Mouse (Mus musculus): ENCODE data around the gene Polr2g.
A peak's percentile ranks its signal among the peaks of the same experiment; 100 is the strongest.

Polr2g gene

DNA sequence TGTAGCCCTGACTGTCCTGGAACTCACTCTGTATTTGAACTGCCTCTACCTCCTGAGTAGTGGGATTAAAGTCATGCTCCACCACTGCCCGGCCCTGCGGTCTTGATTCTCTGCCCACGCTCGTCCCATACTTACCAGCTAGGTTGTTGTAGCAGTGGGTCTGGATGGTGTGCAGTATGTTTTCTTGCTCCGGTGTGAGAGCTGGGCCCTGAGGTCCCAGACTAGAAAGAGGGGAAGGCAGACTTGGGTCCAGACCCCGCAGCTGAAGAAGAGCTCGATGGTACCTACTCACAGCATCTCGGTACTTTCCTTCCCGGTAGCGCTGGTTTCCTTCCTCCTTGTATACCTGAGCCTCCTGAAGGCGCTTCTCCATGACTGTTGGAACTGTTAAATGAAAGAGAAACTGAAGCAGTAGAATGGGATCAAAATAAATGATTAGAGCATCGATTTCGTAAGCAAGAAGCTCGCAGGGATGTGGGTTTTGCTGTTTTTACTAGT is 20.0 kb upstream of the Polr2g start:
- no peak for DNase-seq (ENCODE audit: low spot score)

DNA sequence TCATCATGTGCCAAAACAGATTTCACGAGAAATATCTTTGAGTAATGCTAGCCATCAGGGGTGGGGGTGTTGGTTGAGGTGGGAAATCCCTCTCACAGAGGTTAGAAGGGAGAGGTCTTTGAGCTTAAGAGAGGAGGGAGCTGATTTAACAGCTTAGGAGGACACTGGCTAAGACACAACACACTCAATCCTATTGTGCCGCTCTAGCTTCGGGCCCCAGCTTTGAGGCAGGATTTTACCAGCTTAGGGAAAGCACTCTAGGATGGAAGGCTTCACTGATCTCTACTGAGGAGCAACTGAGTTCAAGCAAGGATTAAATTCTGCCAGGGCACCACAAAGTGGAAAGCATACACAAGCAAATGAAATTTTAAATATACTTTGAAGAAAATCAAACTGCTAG is 18.6 kb upstream of the Polr2g start:
- DNase-seq (ENCODE audit: low spot score), result no peak

DNA sequence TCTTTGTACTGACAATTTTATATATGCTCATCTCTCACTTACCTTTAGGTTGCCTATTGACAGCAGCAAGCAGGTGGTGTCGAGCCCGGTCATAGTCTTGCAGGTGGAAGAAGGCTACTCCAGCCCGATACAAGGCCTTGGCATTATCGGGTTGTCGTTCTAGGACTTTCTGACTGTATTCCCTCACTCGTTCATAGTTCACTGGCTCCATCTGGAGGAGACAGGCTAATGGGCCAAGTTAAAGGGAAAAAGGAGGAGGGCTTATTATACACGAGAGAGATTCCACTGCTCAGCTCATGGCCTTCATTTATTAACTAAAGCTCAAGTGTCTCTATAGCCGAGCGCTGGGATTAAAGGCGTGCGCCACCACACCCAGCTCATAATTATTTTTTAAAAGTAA is 17.4 kb upstream of the Polr2g start:
- no peak for DNase-seq (ENCODE audit: low spot score)

DNA sequence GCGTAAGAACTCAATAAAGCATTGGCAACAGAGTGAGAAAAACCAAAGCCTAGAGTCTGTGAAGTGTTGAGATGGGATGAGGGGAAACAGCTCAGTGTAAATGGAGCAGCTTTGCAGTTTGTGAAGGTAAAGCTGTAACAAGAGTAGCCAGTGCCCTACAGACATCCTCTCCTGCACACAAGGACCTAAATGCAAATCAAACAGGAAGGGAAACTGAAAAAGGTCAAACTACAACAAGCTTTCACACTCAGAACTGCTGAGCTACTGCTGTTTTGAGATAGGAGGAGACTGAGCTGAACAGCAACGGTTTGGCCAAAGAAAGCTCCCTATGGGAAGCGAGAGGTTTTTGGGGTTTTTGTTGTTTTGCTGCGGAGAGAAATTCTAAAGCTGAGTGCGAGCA is 8.4 kb upstream of the Polr2g start:
- no peak for DNase-seq (ENCODE audit: low spot score)

DNA sequence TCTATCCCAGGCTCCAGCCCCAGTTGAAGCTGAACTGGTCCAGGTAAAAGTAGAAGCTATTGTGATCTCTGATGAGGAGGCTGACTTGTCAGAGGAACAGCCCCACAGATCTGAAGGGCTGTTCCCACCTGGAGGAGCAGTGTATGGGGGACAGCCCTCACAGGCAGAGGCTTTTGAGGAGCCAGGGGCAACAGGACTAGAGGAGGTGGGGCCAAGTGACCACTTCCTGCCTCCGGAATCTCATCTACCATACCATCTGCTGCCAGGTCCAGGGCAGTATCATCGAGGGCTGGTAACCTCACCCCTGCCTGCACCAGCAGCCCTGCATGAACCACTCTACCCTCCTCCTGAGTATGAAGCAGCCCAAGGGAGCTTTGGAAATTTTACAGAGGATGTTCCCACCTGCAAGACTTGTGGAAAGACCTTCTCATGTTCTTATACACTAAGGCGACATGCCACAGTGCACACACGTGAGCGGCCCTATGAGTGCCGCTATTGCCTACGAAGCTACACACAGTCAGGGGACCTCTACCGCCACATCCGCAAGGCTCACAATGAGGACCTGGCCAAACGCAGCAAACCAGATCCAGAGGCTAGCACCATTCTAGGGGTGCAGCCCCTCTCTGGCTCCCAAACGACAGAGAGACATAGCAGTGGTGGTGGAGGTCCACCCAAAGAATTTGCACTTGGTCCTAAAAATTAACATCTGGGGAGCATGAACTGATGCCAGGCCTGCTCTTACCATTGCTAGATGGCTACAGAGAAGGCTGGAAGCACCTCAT is 5.7 kb upstream of the Polr2g start:
- no peak for DNase-seq (ENCODE audit: low spot score)

DNA sequence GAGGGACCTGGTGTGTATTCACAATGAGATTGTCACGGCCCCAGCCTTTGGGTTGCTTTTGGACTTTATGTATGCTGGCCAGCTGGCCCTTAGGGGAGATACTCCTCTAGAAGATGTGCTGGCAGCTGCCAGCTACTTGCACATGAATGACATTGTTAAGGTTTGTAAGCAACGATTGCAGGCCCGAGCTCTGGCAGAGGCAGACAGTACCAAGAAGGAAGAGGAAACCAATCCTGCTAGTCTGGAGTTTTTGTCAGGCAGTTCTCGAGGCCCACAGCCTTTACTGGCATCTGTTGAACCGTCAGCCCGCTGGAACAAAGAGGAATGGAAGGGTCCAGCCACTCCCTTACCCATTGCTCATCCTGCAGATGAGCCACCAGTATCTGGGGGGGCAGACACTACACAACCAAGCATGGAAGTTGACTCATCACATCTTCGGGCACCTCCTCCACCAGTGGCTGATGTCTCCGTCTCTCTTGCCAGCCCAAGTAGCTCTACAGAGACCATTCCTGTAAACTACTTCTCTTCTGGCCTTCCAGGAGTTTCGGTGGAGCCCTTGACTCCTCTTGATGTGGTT is 4.9 kb upstream of the Polr2g start:
- DNase-seq (ENCODE audit: low spot score), result no peak

DNA sequence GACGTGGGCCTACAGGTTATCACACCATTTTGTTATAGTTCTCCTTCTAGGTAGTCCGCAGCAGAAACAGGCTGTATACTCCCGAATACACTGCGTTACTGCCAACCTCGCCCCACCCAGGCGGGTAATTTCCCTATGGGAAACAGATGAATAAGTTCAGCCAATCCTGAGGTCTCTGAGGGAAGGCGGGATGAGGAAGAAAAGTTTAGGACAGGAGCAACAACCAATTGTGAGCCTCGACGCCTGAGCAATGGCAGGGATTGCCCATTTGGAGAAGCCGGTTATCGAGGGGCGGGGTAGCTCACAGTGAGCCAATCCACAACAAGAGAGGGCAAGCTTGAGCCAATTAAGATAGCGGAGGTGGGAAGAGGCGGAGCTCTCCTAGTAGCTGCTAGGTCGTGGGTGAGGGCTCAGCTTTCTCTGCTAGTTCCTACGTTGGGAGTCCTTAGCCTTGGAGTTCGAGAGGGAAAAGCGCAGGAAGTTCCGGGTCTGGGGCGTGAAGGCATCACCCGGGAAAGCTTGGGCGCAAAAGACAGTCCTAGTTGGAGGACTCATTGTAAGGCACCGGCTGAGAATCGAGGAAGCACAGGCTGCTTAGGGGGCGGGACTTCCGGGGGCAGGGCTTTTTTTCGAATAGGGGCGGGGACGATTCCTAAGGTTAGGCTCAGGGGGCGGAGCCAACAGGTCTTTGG is 3.9 kb upstream of the Polr2g start, which contains the start of gene Zbtb3:
Gene Zbtb3, plus strand, starts transcription at position 426 of the 692 bp plus-strand sequence.
- DNase-seq (ENCODE audit: low spot score), result peak; percentile 94

DNA sequence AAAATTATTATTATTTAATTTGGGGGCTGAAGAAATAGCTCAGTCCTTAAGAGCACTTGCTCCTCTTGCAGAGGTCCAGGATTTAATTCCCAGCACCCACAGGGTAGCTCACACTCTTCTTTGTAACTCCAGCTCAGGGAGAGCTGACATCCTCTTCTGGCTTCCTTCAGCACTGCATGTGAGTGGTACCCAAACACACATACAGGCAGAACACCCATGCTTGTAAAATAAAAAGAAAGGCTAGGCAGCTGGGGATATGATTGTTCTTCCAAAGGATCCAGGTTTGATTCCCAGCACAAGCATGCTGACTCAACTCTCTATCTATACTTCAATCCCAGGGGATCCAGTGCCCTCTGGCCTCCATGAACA is 554 bp upstream of the Polr2g start:
- DNase-seq (ENCODE audit: low spot score), result no peak

DNA sequence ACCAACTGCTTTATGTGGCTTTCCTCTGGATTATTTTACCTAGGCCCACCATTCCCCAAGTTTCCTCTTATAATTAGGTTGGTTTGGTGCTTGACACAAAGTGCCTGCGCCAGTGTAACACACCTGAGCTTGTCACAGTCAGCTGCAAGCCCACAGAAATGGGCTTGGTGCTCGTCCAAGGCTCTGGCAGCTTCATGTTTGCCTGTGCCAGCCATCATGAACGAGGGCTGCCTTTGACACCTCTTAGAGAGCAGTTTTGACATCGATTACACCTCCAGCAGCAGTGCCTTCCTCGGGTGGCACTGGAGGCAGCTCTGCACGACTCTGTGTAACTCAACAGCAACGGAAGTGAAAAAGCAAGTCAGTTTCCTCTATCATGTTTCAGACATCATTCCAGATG is 8.2 kb downstream of the Polr2g start:
- no peak for DNase-seq (ENCODE audit: low spot score)

DNA sequence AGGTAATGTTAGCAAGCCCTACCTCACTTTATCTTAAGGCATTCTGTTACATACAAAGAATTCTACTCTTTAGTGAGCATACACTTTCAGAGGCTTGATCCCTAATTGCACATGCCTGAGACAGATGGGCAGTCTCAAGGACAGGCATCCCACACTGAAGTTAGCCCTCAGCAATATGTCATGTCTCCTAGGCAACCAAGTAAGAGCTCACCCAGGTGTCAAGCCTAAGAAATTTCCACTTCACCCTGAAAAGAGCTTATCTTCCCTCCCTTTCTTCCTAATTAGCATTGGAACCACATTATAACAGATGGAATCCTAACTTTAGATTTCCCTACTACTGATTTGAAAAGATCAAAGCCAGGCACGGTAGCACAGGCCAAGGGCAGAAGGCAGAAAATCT is 9.2 kb downstream of the Polr2g start:
- no peak for DNase-seq (ENCODE audit: low spot score)

DNA sequence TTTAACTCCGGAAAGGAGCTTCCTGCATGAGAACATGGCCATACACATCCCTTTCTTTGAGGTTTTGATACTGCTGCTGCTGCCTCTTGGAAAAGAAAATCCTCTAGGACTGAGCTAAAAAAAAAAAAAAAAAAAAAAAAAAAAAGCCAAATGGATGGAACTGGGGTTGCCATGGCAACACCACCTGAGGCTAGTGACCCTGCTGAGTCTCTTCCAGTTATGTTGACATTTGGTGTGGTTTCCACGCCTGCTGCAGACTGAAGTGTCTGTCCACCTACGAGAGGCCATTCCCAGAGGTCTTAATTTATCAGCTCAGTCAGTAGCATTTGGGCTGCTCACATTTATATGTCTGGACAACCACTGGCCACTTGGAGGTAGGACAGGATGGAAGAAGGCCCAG is 9.9 kb downstream of the Polr2g start:
- DNase-seq (ENCODE audit: low spot score), result no peak

DNA sequence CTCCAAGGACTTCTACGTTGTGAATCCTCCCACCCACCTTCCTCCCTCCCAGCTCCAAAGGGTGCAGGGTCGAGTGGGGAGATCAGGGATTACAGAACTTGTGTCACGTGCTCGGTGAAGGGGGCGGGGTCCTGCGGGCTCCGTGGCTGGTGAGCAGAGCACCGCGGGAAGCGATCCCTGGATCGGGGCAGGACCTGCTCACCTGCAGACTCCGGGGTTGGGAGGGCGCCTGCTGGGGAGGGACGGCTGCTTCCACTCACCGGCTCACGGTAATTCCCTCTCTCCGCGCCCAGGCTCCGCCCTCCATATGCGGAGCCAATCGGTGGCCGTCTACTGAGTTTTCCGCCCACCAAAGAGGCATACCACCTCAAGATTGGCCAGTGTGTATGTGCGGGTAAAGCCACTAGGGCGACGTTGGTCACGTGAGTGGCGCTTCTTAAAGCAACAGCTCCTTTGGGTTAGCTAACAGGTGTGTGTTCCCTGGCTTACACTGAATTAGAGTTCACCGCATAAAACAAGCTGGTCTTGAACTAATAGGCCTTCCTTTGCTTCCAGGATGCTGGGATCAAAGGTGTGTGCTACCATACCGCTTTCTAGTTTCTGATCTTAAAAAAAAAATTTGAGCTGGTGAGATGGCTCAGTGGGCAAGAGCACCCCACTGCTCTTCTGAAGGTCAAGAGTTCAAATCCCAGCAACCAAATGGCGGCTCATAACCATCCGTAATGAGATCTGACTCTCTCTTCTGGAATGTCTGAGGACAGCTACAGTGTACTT is 12.2 kb downstream of the Polr2g start, which contains the start of gene Taf6l:
Gene Taf6l, minus strand, starts transcription at position 410 of the 774 bp plus-strand sequence.
- peak; percentile 91 for DNase-seq (ENCODE audit: low spot score)

DNA sequence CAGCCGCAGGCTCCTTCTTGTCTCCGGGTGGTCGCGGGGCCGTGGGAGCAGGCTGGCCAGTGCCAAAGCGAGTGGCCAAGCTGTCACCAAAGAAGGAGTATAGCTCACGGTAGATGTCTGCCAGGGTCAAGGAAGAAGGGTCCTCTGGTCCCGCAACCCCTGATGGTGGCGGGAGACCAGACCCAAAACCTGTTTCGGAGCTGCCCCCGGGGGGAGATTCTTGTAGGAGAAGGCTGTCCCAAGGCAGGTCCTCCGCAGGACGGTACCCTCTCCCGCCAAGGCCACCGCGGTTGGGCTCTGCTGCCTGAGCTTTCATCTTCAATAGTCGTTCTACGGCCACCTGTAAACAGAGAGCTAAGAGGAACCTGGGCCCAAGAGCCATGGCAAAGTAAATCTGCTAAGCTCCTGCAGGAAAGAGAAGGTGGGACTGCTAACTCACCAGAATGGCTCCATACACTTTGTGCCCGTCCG is 23.4 kb downstream of the Polr2g start:
- DNase-seq (ENCODE audit: low spot score), result no peak

DNA sequence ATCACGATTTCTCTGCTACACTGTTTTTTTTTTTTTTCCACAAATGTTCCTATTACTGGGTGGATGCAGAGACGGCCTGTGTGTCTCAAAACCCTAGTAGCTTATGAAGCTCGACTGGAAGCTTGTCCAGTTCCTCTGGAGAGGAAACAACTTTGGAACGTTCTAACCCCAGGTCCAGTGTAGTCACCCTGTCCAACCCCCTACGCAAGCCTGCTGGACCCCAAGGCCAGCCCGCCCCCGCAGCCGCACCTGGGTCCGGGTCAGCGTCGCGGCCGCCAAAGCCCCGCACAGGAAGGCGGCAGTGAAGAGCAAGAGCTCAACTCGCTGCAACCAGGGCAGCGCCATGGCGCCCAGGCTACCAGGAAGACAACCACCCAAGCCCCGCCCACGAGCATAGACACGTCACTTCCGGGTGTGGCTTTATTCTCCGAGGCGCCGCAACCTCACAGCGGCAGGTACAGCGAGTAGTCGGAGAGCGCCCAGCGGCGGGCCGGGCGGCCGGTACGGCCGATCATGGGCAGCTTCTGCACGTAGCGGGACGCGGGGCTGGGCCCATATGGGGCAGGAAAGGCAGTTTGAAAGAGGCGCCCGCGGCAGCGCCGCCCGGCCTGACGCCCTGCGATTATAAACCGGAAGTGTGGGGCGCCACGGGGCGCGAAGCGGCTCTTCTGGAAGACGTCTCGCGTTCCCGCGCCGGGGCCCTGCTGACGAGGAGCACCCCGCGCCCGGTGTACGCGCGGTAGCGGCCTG is 24.1 kb downstream of the Polr2g start, which contains the start of gene Tmem179b:
Gene Tmem179b, minus strand, starts transcription at position 382 of the 750 bp plus-strand sequence.
- DNase-seq (ENCODE audit: low spot score), result peak; percentile 97

DNA sequence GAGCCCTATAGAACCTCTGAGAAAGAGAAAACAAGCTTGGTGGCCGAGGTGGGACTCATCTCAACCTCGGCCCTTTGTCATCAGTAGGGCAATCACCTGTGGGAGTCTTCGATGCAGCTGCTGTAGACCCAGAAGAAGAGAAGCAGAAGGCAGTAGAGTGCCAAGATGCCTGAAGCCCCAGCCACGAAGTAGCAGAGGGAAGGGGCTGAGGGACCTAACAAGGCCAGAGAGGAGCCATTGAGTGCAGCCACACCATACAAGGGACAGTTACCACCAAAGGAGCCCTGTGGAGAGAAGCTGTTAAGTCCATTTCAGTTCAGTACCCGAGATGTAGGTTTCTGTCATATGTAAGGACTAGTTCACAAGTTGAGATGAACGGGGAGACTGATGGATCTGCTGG is 25.0 kb downstream of the Polr2g start:
- no peak for DNase-seq (ENCODE audit: low spot score)

DNA sequence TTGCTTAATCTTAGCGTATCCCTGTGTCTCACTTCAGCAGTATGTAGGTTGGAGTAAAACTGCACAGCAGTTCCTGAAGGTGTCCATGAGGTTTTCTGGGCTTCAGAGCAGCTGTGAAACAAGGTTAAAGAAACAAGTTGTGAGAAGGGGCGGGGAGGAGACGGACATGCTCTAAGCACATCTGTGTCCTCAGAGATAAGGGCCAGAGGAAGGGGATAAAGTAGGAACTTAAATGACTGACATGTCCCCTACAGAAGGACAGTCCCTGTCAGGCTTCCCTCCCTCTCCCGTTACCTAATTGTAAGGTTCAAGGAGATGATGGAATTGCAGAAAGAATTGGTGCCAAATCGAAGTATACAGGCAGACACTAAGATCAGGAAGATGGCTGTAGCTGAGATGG is 25.4 kb downstream of the Polr2g start:
- DNase-seq (ENCODE audit: low spot score), result no peak

DNA sequence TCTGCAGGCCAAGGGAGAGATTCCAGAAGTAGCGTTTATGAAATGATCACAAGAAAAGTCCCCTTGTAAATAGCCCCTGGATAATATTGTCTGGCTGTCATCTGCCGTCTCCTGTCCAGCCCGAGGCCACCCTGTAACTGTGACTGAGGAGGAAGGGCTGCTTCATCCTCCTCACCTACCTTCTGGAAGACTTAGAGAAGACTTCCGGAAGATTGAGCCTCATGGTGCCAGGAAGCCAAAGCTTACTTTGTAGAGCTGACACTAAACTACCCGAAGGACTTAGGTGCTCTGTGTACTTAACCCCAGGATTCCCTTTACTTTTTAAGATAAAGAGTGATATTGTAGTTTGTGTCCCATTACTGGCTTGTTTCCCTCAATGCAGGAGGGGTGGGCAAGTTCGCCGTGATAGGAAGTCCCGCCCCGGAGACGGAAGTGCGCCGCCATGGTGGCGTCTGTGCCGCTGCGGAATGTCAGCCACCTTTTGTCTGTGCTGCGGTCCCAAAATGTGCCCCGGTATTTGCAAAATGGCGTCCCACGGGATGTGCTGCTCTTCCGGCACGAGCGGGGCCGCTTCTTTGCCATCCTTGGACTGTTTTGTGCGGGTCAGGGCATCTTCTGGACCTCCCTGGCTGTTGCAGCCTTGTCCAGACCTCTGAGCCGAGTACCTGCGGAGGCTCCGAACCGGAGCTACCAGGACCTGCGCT is 27.7 kb downstream of the Polr2g start, which contains the start of gene Tmem223:
Gene Tmem223, plus strand, starts transcription at position 430 of the 704 bp plus-strand sequence.
- peak; percentile 74 for DNase-seq (ENCODE audit: low spot score)

DNA sequence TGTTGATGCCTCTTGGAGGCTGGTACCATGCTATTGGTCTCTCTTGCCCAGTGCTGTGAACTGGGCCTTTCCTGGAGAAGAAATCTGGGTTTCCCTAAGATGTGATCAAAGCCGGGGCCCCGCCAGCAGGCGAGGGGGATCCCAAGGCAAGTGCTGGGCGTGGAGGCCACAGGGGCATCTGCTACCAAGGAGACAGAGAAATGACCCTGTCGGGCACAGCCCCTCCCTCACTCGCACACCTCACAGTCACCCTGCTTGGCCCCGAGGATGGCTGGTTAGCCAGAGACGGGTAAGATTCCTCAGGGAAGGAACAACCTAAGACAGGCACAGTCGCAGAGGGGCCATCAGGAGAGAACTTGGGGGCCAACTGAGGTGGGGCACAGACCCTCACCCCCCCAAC is 32.8 kb downstream of the Polr2g start:
- no peak for DNase-seq (ENCODE audit: low spot score)

DNA sequence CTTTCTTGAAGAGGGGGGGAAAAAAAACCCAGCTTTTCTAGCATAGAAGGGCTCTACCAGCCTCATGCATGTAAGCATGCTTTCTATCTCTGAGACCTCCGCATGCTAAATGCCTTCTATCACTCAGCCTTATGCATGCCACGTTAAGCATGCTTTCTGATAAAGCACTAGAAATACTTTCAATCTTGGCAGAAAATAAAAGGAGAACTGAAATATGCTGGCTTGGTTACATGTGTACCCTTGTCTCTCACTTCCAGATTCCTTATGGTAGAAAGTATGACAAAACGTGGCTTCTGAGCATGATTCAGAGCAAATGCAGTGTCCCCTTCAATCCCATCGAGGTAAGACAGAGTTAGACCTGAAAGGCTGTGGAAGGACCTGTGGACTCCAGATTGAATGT is 35.1 kb downstream of the Polr2g start:
- DNase-seq (ENCODE audit: low spot score), result no peak

DNA sequence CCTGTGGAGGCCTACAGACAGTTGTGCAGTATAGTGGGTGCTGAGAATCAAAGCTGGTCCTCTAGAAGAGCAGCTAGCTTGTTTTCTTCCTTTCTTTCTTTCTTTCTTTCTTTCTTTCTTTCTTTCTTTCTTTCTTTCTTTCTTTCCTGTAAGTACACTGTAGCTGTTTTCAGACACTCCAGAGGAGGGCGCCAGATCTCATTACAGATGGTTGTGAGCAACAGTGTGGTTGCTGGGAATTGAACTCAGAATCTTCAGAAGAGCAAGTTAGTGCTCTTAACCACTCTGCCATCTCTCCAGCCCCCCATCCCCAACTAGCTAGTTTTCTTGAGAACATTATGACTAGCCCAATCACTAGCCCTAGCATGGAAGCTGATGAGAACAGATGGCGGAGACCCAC is 37.6 kb downstream of the Polr2g start:
- no peak for DNase-seq (ENCODE audit: low spot score)

DNA sequence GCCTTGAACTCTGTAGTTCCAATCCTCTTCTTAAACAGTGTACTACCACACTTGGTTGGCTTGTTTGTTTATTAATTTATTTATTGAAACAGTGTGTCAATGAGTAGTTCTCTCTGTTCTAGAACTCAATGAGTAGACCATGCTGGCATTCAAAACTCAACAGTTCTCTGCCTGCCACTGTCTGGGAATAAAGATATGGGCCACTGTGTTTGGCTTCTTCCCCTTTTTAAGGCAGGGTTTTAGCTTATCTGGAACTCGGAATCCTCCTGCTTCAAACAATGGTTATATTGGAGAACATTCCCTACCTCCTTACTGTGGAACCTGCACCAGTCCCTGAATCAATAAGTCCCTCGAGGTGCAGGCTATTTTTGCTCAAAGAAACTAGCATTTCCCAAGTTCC is 39.5 kb downstream of the Polr2g start:
- DNase-seq (ENCODE audit: low spot score), result no peak

Data from urinary bladder, postnatal 14 days (tissue).